Mouse (Mus musculus) liver, adult 2 months (tissue): ENCODE measurements at regions not wholly inside any gene's neighbourhood (a gene's known extent, or its start where the extent isn't known, plus 50 kb on each side); places are given as distances from the start of the nearest gene placed in this dataset.

Experiments used
- DNase-seq: peaks from one replicate; pipeline ENCODE4 v3.0.0-alpha.2; 2011; ENCODE audit warnings: low read depth, low spot score; ENCODE audit errors: extremely low read depth
- H3K27ac ChIP-seq: fragments of 200-500 bp; replicated peaks from 2 replicates; pipeline ENCODE4 v1.5.1; 2012; ENCODE audit warnings: low read depth, mild to moderate bottlenecking, control low read depth, inconsistent platforms, low read length; ENCODE audit not compliant: insufficient read depth
- H3K27me3 ChIP-seq: fragments of 200-500 bp; 2 replicates; pipeline ENCODE4 v1.6.1; 2012; ENCODE audit warnings: mild to moderate bottlenecking, moderate library complexity, low read length, inconsistent platforms; ENCODE audit not compliant: control insufficient read depth, insufficient read depth
- H3K36me3 ChIP-seq: fragments of 200-500 bp; 2 replicates; pipeline ENCODE4 v1.6.1; 2012; ENCODE audit warnings: low read length, inconsistent platforms; ENCODE audit not compliant: control insufficient read depth, insufficient read depth
- H3K4me1 ChIP-seq: fragments of 200-500 bp; 2 replicates; pipeline ENCODE4 v1.6.1; 2011; ENCODE audit warnings: low read length; ENCODE audit not compliant: control insufficient read depth, insufficient read depth
- H3K4me3 ChIP-seq: fragments of 200-500 bp; 2 replicates; pipeline ENCODE4 v1.5.1; 2011; ENCODE audit warnings: low read depth, mild to moderate bottlenecking, control low read depth, low read length, moderate library complexity; ENCODE audit not compliant: insufficient read depth
- H3K79me2 ChIP-seq: fragments of 200-500 bp; 2 replicates; pipeline ENCODE4 v1.6.1; 2012; ENCODE audit warnings: inconsistent platforms, mild to moderate bottlenecking, low read length, moderate library complexity; ENCODE audit not compliant: control insufficient read depth, insufficient read depth
- H3K9ac ChIP-seq: fragments of 200-500 bp; 2 replicates; pipeline ENCODE4 v1.6.1; 2012; ENCODE audit warnings: low read depth, mild to moderate bottlenecking, control low read depth, inconsistent platforms, low read length
- CTCF ChIP-seq: fragments of 200-500 bp; IDR thresholded peaks from 2 replicates; pipeline ENCODE4 v1.5.1; 2011; ENCODE audit warnings: low read depth, low read length, control low read depth
- POLR2A ChIP-seq: fragments of 200-500 bp; IDR thresholded peaks from 2 replicates; pipeline ENCODE4 v1.6.1; 2011; ENCODE audit warnings: low read length, control low read depth; ENCODE audit not compliant: insufficient read depth; ENCODE audit errors: extremely low read depth
- WGBS: fragments of 180-500 bp; shearing (Covaris S2); methylation state at CpG from one replicate; pipeline ENCODE4 v1.1.7; 2018; 5-methylcytosine and 5-hydroxymethylcytosine counted together

DNA sequence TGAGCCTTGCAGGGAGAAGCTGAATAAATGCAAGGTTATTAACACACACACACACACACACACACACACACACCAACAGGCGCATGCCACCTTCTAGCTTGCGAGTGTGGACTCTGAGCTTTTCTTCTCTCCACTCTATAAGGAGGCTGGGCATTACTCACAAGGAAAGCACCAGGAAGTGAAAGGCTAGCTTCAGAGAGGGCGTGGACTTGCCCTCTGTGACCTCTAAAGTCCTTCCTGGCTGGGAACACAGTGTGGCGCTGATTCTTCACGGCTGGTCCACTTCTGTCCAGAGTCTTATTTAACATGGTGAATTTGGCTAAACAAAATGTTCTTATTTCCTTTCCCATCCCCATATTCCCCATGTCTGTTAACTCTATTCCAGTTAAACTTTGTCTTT is 185.1 kb downstream of the Maf start:
- DNase-seq, result peak; percentile 16
- no peaks in the 10 kb centered on the region for H3K79me2 ChIP-seq
- H3K4me3 ChIP-seq, result no peak overlapping the region
- no peaks in the 10 kb centered on the region for H3K4me1 ChIP-seq
- H3K9ac ChIP-seq, result no peak overlapping the region
- H3K27me3 ChIP-seq, result no peaks in the 10 kb centered on the region
- 75% methylated on average over 5 of the region's 5 CpGs for WGBS
- no peak for TF ChIP-seq POLR2A
- TF ChIP-seq CTCF, result peak; percentile 45
- no peaks in the 10 kb centered on the region for H3K36me3 ChIP-seq
- H3K27ac ChIP-seq, result no peak overlapping the region

DNA sequence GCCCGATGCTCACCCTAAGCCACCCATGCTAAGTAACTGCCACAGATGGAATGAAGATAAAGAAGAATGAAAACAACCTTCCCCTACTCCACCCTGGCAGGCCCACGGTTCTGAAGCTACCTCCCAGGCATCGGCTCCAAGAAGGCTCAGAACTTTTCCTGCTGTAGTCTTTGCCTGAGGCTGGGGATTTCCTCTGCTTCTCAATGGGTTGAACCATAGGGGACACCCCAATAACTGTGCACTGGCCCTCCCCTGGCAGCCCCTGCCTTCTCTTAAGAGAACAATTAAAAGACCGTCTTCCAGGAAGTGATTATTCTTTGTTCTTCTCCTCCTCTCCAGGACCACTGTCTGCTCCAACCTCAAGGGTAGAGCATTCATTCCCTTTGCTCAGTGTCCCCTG is 191.9 kb downstream of the Maf start:
- H3K79me2 ChIP-seq, result no peaks in the 10 kb centered on the region
- no peaks in the 10 kb centered on the region for H3K4me1 ChIP-seq
- H3K4me3 ChIP-seq, result no peak overlapping the region
- no peak overlapping the region for H3K27ac ChIP-seq
- H3K36me3 ChIP-seq, result no peaks in the 10 kb centered on the region
- WGBS, result 74% methylated on average over 4 of the region's 4 CpGs
- DNase-seq, result no peak
- TF ChIP-seq POLR2A, result no peak
- no peak for TF ChIP-seq CTCF
- H3K9ac ChIP-seq, result no peak overlapping the region
- no peaks in the 10 kb centered on the region for H3K27me3 ChIP-seq

- Histone ChIP-seq H3K4me3 (no peak overlapping the region), H3K9ac (no peak overlapping the region), H3K27ac (no peak overlapping the region), H3K27me3 (no peaks in the 10 kb centered on the region), H3K36me3 (no peaks in the 10 kb centered on the region), H3K79me2 (no peaks in the 10 kb centered on the region), H3K4me1 (no peaks in the 10 kb centered on the region)
- no peak for DNase-seq
- WGBS, result 63% methylated on average over 3 of the region's 3 CpGs
- no peak for TF ChIP-seq POLR2A
- no peak for TF ChIP-seq CTCF
Measured at GRCm38 (mm10) chr8:115514485-115514884, 193.1 kb downstream of the Maf start.

DNA sequence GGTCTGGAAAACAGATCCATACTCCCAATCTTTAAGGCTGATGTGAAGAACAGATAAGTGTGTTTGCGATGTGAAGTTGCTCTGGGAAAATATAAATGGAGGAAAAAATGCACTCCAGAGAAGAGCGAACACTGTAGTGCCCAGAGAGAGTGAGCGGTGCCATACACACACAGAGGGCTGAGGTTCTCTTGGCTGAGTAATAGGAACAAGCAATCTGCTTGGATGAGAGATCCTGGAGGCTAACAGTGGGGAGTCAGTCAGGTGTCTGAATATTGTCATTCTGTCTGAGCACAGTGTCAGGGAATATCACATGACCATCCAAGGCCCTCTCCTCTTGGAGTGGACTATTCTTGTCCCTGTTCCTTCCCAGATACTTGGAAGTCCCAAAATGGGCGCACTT is 200.4 kb downstream of the Maf start:
- Histone ChIP-seq H3K27me3 (no peaks in the 10 kb centered on the region), H3K9ac (no peak overlapping the region), H3K79me2 (no peaks in the 10 kb centered on the region), H3K36me3 (no peaks in the 10 kb centered on the region), H3K4me3 (no peak overlapping the region), H3K4me1 (no peaks in the 10 kb centered on the region), H3K27ac (0 out of 2 replicates have a peak overlapping the region, but pooled peaks have one; percentile 24)
- 82% methylated on average over 4 of the region's 4 CpGs for WGBS
- no peak for DNase-seq
- TF ChIP-seq CTCF (no peak), POLR2A (no peak)

- Histone ChIP-seq H3K9ac (no peak overlapping the region), H3K27me3 (no peaks in the 10 kb centered on the region), H3K79me2 (no peaks in the 10 kb centered on the region), H3K27ac (no peak overlapping the region), H3K36me3 (no peaks in the 10 kb centered on the region), H3K4me3 (no peak overlapping the region), H3K4me1 (no peaks in the 10 kb centered on the region)
- 65% methylated on average over 10 of the region's 10 CpGs for WGBS
- TF ChIP-seq CTCF (no peak), POLR2A (no peak)
- DNase-seq, result no peak
Measured at GRCm38 (mm10) chr8:115506741-115507140, 200.9 kb downstream of the Maf start.

GRCm38 (mm10) chr8:115496016-115496415 is 211.6 kb downstream of the Maf start:
- TF ChIP-seq CTCF, result no peak
- no peak for TF ChIP-seq POLR2A
- no peak overlapping the region for H3K4me3 ChIP-seq
- H3K9ac ChIP-seq, result no peak overlapping the region
- WGBS, result 83% methylated on average over 1 of the region's 1 CpGs
- H3K27me3 ChIP-seq, result no peaks in the 10 kb centered on the region
- no peaks in the 10 kb centered on the region for H3K4me1 ChIP-seq
- no peaks in the 10 kb centered on the region for H3K79me2 ChIP-seq
- no peak overlapping the region for H3K27ac ChIP-seq
- no peaks in the 10 kb centered on the region for H3K36me3 ChIP-seq
- no peak for DNase-seq
